Mouse (Mus musculus) cerebellum, postnatal 4 days (tissue): ENCODE measurements around the gene Slc50a1.
A peak's percentile ranks its signal among the peaks of the same experiment; 100 is the strongest.

Source experiments
- DNase-seq, 2 experiments: peaks; one replicate each; pipeline ENCODE4 v3.0.0; 2022; ENCODE audit warnings: low spot score in 2 of 2, mixed read lengths in 1 of 2

Gene Slc50a1

GRCm38 (mm10) chr3:89295685-89296230 lies 25.4 kb upstream of the Slc50a1 start:
- no peak for DNase-seq

- DNase-seq = no peak
Measured at GRCm38 (mm10) chr3:89294195-89294594, 23.8 kb upstream of the Slc50a1 start.

GRCm38 (mm10) chr3:89293247-89293918 lies 23.0 kb upstream of the Slc50a1 start:
- DNase-seq = no peak

- DNase-seq = no peak
Measured at GRCm38 (mm10) chr3:89292303-89292702, 21.9 kb upstream of the Slc50a1 start.

- DNase-seq = no peak
Measured at GRCm38 (mm10) chr3:89291874-89292273, 21.5 kb upstream of the Slc50a1 start.

GRCm38 (mm10) chr3:89288503-89288928 lies 18.1 kb upstream of the Slc50a1 start:
- DNase-seq = no peak

GRCm38 (mm10) chr3:89287286-89287685 lies 16.9 kb upstream of the Slc50a1 start:
- DNase-seq = no peak

- no peak for DNase-seq
Measured at GRCm38 (mm10) chr3:89285526-89285925, 15.2 kb upstream of the Slc50a1 start.

- DNase-seq = no peak
Measured at GRCm38 (mm10) chr3:89284261-89284660, 13.9 kb upstream of the Slc50a1 start.

GRCm38 (mm10) chr3:89282291-89282643 lies 11.9 kb upstream of the Slc50a1 start:
- DNase-seq = no peak

GRCm38 (mm10) chr3:89281579-89282290 lies 11.4 kb upstream of the Slc50a1 start:
- peak; percentile 67 to 85 for DNase-seq

- DNase-seq = peak in 1 of 2 experiments; percentile 38
Measured at GRCm38 (mm10) chr3:89280606-89281511, 10.5 kb upstream of the Slc50a1 start, which contains the start of gene Efna1. Gene Efna1, minus strand, starts transcription at chr3:89281142.

GRCm38 (mm10) chr3:89280050-89280605 lies 9.8 kb upstream of the Slc50a1 start:
- no peak for DNase-seq

- DNase-seq = peak; percentile 57 to 78
Measured at GRCm38 (mm10) chr3:89279153-89279890, 9.0 kb upstream of the Slc50a1 start.

- DNase-seq = no peak
Measured at GRCm38 (mm10) chr3:89278643-89279042, 8.3 kb upstream of the Slc50a1 start.

- no peak for DNase-seq
Measured at GRCm38 (mm10) chr3:89278107-89278506, 7.7 kb upstream of the Slc50a1 start.

GRCm38 (mm10) chr3:89277281-89278021 lies 7.1 kb upstream of the Slc50a1 start:
- DNase-seq = no peak

- no peak for DNase-seq
Measured at GRCm38 (mm10) chr3:89276061-89276460, 5.7 kb upstream of the Slc50a1 start.

- DNase-seq = no peak
Measured at GRCm38 (mm10) chr3:89271760-89272159, 1.4 kb upstream of the Slc50a1 start.

GRCm38 (mm10) chr3:89270891-89271290 lies 521 bp upstream of the Slc50a1 start:
- no peak for DNase-seq
